Mouse (Mus musculus) bone marrow macrophage, adult 2 months (primary cell): ENCODE measurements around the gene Cyfip2. TPM values are rescaled to one million over a fixed set of nuclear protein-coding genes. Genes with fewer than 3 reads are reported as not detected.

Experiments used
- H3K27ac ChIP-seq: 2 replicates; pipeline ENCODE4 v1.5.1; 2012; ENCODE audit warnings: low read depth, low read length; ENCODE audit not compliant: insufficient read depth
- H3K4me1 ChIP-seq: 2 replicates; pipeline ENCODE4 v1.6.1; 2012; ENCODE audit warnings: low read length; ENCODE audit not compliant: control insufficient read depth, insufficient read depth
- H3K4me3 ChIP-seq: 2 replicates; pipeline ENCODE4 v1.5.1; 2012; ENCODE audit warnings: mild to moderate bottlenecking, low read length, moderate library complexity; ENCODE audit not compliant: insufficient read depth
- CTCF ChIP-seq: IDR thresholded peaks from 2 replicates; pipeline ENCODE4 v1.5.1; 2012; ENCODE audit warnings: low read depth, mild to moderate bottlenecking, low read length, moderate library complexity
- POLR2A ChIP-seq: IDR thresholded peaks from 2 replicates; pipeline ENCODE4 v1.6.1; 2012; ENCODE audit warnings: mild to moderate bottlenecking, low read depth, low read length, borderline replicate concordance
- polyA plus RNA-seq: library from polyadenylated mRNA; stranded (reverse); fragments of >200 nt; gene quantifications from 2 replicates; pipeline ENCODE4 v1.2.4, GENCODE M21; 2012; ENCODE audit not compliant: missing spikeins, insufficient read depth, insufficient read length

The Cyfip2 gene
- polyA plus RNA-seq, 1 experiment: 11.4 TPM

DNA sequence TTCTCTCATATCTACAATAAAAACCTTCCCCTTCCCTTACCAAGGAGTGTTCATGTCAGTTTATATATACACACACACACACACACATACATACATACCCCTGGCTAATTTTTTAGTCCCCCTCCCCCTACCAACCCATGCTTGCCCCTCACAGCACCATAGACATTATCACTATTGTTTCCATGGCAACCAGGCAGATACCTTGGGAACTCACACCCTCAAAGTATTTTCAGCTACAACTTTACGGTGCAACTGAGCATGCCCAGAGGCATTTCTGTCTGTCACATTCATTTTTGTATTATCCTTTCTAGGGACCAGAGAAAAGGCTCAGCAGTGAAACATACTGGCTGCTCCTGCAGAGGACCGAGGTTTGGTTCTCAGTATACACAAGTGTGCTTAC, 92.4 kb downstream of the Cyfip2 start:
- Histone ChIP-seq H3K27ac (no peak overlapping the region), H3K4me1 (no peaks in the 10 kb centered on the region), H3K4me3 (no peak overlapping the region)
- TF ChIP-seq POLR2A (no peak), CTCF (no peak)

DNA sequence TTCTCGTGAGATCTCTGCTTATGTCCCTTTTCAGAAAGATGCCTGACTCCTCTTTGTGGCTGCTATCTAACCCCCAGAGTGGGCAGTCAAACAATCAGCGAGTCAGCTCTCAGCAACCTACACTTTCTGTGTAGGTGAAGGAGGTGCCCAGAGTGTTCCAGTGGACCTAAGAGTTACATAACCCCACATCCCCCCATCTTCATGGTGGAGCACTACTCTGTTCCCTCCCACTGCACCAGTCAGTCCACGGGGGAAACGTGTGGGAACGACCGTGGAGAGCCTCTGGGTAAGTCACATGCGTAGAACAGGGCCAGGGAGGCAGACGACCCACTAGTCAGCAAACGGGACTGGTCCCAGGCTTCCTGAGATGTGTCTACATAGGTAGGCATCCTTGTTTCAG, 93.3 kb downstream of the Cyfip2 start:
- no peaks in the 10 kb centered on the region for H3K4me1 ChIP-seq
- TF ChIP-seq CTCF: no peak
- no peak for TF ChIP-seq POLR2A
- H3K27ac ChIP-seq: no peak overlapping the region
- H3K4me3 ChIP-seq: no peak overlapping the region

DNA sequence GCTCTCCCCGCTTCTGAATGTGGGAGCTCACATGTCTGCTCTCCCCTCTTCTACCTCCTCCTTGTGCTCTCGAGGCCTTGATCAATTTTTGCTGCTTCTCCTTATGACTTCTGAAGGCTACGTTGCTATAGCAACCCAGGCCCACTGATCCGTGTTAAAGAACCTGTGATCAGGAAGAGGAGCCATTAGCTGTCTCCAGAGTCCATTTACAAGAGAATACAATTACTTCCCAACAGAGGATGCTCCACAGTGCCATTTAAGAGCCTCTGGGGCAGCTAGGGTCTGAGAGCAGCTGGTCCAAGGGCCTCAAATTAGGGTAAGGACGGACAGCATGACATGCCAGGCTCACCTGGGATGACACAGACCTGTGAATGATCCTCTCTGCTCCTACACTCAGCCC, 94.1 kb downstream of the Cyfip2 start:
- H3K27ac ChIP-seq: no peak overlapping the region
- H3K4me1 ChIP-seq: no peaks in the 10 kb centered on the region
- TF ChIP-seq CTCF (no peak), POLR2A (no peak)
- H3K4me3 ChIP-seq: no peak overlapping the region

DNA sequence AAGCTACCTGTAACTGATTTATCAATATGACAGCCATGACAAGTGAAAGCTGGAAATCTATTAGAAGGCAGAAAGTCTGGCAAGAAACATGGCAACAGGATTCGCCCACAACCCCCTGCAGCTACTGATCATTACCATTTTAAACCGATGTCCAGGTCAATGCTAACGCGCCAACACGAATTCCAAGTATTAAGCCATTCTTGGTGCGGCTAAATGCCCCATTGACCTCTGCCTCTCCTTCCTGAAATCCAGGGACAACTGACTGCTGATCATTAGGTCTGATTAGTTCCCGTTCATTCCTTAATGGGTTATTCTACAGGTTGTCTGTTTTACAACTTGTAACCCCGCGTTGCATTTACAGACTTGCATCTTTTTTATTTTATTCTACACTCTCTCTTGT, 95.0 kb downstream of the Cyfip2 start:
- no peak overlapping the region for H3K27ac ChIP-seq
- no peak for TF ChIP-seq CTCF
- TF ChIP-seq POLR2A: no peak
- H3K4me1 ChIP-seq: no peaks in the 10 kb centered on the region
- H3K4me3 ChIP-seq: no peak overlapping the region

DNA sequence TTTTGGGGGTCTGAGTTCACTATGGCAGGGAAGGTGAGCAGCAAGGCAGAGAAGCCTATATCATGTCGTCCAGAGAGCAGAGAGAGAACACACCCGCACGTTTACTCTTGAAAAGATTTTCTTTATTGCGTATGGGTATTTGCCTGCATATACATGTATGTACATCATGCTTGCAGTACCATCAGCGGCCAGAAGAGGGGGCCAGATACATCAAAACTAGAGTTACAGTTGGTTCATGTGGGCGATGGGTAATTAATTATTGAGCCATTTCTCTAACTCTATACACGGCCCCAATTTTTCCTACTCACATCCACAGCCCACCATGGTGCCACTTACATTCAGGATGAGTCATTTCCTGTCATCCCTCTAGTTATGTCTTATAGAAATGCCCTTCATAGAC, 96.0 kb downstream of the Cyfip2 start:
- Histone ChIP-seq H3K4me3 (no peak overlapping the region), H3K27ac (no peak overlapping the region), H3K4me1 (no peaks in the 10 kb centered on the region)
- no peak for TF ChIP-seq POLR2A
- TF ChIP-seq CTCF: no peak

DNA sequence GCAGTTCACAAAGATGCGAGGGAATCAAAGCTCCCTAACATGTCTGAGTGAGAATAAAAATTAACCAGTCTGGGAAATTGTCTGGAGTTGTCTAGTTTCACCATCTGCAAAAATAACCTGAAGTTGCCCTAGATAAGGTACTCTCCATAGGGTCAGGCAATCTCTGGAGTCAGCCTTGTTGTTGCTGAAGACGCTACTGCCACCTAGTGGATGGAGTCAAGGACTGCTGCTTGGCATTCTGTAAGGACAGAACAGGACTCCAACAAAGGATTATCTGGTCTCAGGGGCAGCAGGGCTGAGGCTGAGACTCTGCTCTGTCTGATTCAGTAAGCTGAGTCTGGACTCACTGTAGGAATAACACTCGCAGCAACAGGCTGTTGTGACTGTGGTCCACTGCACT, 97.3 kb downstream of the Cyfip2 start:
- no peaks in the 10 kb centered on the region for H3K4me1 ChIP-seq
- TF ChIP-seq POLR2A (no peak), CTCF (peak; percentile 72; the same call in 1 of the 2 replicates)
- H3K27ac ChIP-seq: no peak overlapping the region
- H3K4me3 ChIP-seq: no peak overlapping the region

DNA sequence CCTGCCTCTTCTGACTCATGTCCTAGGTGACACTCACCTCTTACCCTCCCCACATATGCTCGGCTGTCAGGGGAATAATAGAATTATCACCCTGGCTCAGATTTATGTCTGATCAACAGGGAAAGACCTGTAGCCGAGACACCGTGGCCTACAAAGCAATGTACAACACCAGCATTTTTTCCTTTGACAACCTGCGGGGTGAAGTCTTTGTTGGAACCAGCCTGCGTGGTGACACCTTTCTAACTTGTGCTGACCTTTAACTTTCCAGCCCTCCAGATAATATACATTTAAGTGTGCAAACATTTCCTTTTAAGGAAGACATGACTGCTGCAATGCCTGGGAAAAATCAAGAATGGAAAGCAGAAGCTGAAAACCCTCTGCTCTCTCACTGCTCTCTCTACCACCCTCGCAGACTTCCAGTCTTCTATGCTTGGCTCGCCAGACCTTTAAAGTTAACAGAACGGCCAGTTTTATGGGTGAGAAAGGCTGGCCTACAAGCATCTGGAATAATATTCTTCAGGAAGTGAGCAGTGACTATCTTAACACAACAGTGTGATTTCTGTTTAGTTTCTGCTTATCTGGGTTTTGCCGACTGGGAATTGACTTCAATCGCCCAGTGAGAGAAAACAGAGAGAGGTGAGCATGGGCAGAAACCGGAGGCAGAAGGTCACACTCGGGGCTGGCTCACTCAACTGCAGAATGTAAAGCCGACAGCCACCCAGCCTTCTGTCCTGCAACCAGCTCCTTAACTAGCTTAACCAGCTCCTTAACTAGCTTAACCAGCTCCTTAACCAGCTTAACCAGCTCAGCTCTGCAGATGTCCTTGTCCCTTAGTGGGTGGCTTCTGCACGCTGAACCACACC, 98.1 kb downstream of the Cyfip2 start:
- Histone ChIP-seq H3K4me1 (no peaks in the 10 kb centered on the region), H3K4me3 (no peak overlapping the region), H3K27ac (no peak overlapping the region)
- TF ChIP-seq CTCF (no peak), POLR2A (no peak)

DNA sequence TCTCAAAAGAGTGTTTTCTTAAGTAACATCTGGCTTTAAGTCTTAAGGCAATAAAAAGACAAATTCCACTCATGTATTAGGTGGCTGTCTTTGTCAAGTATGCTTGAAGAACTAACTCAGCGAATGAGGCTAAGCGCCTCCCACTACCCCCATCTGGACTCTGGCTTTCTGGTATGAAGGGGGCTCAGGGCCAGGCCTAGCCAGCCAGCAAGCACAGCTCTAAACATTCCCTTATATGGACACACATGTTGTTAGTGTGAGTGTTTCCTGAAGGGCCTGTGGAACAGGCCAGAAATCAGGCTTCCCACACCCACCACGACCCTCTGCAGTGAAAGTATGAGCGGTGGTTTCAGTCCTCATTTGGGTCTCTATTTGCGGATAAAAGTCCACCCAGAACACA, 98.8 kb downstream of the Cyfip2 start:
- no peak overlapping the region for H3K4me3 ChIP-seq
- H3K4me1 ChIP-seq: no peaks in the 10 kb centered on the region
- TF ChIP-seq POLR2A: no peak
- no peak for TF ChIP-seq CTCF
- no peak overlapping the region for H3K27ac ChIP-seq

DNA sequence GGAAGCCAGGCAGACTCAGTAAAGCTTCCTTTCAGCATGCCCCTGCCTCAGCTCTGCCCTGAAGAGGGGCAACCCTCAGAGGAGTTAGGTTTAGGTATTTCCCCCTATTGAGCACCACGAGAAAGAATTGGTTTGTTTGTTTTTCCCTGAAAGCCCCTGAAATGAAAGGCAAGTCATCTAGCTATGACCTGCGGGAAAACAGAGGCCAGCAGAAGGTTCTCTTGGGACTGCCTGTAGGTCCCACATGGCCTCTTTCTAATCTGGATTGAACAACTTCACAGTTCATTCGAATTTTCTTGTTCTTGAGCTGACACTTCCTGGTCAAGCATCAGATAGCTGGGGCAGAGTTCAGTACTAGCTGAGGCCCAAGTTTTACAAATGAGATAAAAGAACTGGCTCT, 100.8 kb downstream of the Cyfip2 start:
- H3K4me1 ChIP-seq: no peaks in the 10 kb centered on the region
- H3K27ac ChIP-seq: no peak overlapping the region

DNA sequence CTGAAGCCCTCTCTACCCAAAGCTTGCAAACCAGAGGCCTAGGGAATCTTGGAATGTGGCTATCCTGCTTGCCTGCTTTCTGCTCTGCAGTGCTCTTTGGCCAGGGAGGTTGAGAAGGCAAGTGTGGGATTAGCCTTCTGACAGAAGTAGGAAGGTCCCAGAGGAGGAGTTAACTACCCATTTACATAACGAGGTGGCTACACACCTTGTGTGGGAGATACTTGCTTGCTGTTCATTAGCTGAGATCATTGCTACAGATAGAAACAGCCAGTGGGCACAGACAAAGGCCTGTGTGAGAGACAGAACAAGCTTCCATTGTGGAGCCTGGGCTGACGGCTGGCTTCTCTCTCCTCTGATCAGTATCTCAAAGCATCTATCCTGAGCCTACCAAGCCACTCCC, 102.8 kb downstream of the Cyfip2 start:
- TF ChIP-seq CTCF: no peak
- no peak for TF ChIP-seq POLR2A
- Histone ChIP-seq H3K27ac (no peak overlapping the region), H3K4me1 (no peaks in the 10 kb centered on the region), H3K4me3 (no peak overlapping the region)

More for the DNA sequence above, 100.8 kb downstream of the Cyfip2 start:
- no peak for TF ChIP-seq POLR2A
- TF ChIP-seq CTCF: no peak
- H3K4me3 ChIP-seq: no peak overlapping the region
